ENCODE assay signal across 7 mouse cellular contexts in genomic region chr7:75781298-75781947, GRCm38 (mm10).
DNase-seq lines count a peak whose midpoint lies in the region; ATAC-seq and TF ChIP-seq lines count a peak whose summit lies in the region.

No protein-coding gene starts in this region.

- peak overlapping the region; percentile 57 for H3K4me3 ChIP-seq in lung, postnatal 0 days (ENCODE audit: low read depth, low read length)
- H3K4me3 ChIP-seq in embryonic fibroblast, embryonic 13.5 days (ENCODE audit: insufficient read depth, low read length), result peak overlapping the region; percentile 81
- H3K4me3 ChIP-seq in limb, embryonic 11.5 days (ENCODE audit: low read depth, low read length), result peak overlapping the region; percentile 51
- H3K4me3 ChIP-seq in small intestine, adult 2 months (ENCODE audit: low read depth, low read length), result peak overlapping the region; percentile 92

- no peak overlapping the region for H3K27ac ChIP-seq in lung, postnatal 0 days (ENCODE audit: low read length)
- no peak overlapping the region for H3K27ac ChIP-seq in embryonic fibroblast, embryonic 13.5 days (ENCODE audit: insufficient read depth, low read length)
- H3K27ac ChIP-seq in limb, embryonic 11.5 days (replicated peaks; ENCODE audit: low read depth, low read length), result no peak overlapping the region
- peak overlapping the region; percentile 48 for H3K27ac ChIP-seq in small intestine, adult 2 months (ENCODE audit: insufficient read depth, low read depth, low read length)

- DNase-seq in lung, postnatal 0 days (ENCODE audit: low spot score), result peak; percentile 11
- no peak for DNase-seq in lung, postnatal 25 days (ENCODE audit: low spot score)
- peak; percentile 34 for DNase-seq in limb, embryonic 11.5 days (ENCODE audit: low spot score)
- no peak for DNase-seq in spleen, postnatal 4 days (ENCODE audit: low spot score in 2 of 2)
- DNase-seq in cerebellum, adult 11-12 months, result no peak

- no peaks in the 10 kb centered on the region for H3K27me3 ChIP-seq in lung, postnatal 0 days (replicated peaks; ENCODE audit: insufficient read depth, low read length)
- H3K27me3 ChIP-seq in limb, embryonic 11.5 days (ENCODE audit: control insufficient read depth, insufficient read depth, low read length), result no peaks in the 10 kb centered on the region
- no peaks in the 10 kb centered on the region for H3K27me3 ChIP-seq in small intestine, adult 2 months (ENCODE audit: control insufficient read depth, insufficient read depth, low read length)

- H3K4me2 ChIP-seq in lung, postnatal 0 days (replicated peaks; ENCODE audit: low read depth, low read length), result peak overlapping the region; percentile 69
- peak overlapping the region; percentile 47 for H3K4me2 ChIP-seq in limb, embryonic 11.5 days (ENCODE audit: low read depth, severe bottlenecking)

- H3K36me3 ChIP-seq in lung, postnatal 0 days (ENCODE audit: insufficient read depth, low read length), result no peaks in the 10 kb centered on the region
- H3K36me3 ChIP-seq in limb, embryonic 11.5 days (ENCODE audit: control insufficient read depth, insufficient read depth, low read length), result peaks cover 20% of the 10 kb centered on the region
- peaks cover 16% of the 10 kb centered on the region for H3K36me3 ChIP-seq in small intestine, adult 2 months (ENCODE audit: control insufficient read depth, insufficient read depth, low read length)

- no peaks in the 10 kb centered on the region for H3K4me1 ChIP-seq in lung, postnatal 0 days (ENCODE audit: insufficient read depth, low read depth, low read length)
- peaks cover 6% of the 10 kb centered on the region; the same call in 1 of the 2 replicates for H3K4me1 ChIP-seq in embryonic fibroblast, embryonic 13.5 days (ENCODE audit: control insufficient read depth, insufficient read depth, low read length)
- H3K4me1 ChIP-seq in limb, embryonic 11.5 days (ENCODE audit: control insufficient read depth, insufficient read depth, low read length), result no peaks in the 10 kb centered on the region
- peaks cover 20% of the 10 kb centered on the region; the same call in 1 of the 2 replicates for H3K4me1 ChIP-seq in small intestine, adult 2 months (ENCODE audit: control insufficient read depth, insufficient read depth, insufficient read length, low read length)

- no peak for TF ChIP-seq CTCF in lung, postnatal 0 days (IDR thresholded peaks at IDR 0.05)
- no peak for TF ChIP-seq CTCF in embryonic fibroblast, embryonic 13.5 days (IDR thresholded peaks at IDR 0.05; ENCODE audit: borderline replicate concordance, insufficient read depth, low read length)
- no peak for TF ChIP-seq CTCF in small intestine, adult 2 months (IDR thresholded peaks at IDR 0.05; ENCODE audit: extremely low read depth, insufficient read length, insufficient replicate concordance, low read depth, low read length)

- TF ChIP-seq EP300 in lung, postnatal 0 days (IDR thresholded peaks at IDR 0.05), result no peak

- 5% methylated on average over 13 of the region's 13 CpGs for WGBS in lung, postnatal 0 days
- WGBS in limb, embryonic 11.5 days, result 6% methylated on average over 13 of the region's 13 CpGs
- WGBS in small intestine, adult 2 months, result 3% methylated on average over 13 of the region's 13 CpGs

- TF ChIP-seq POLR2A in embryonic fibroblast, embryonic 13.5 days (IDR thresholded peaks at IDR 0.05; ENCODE audit: low read depth, low read length), result no peak
- TF ChIP-seq POLR2A in small intestine, adult 2 months (IDR thresholded peaks at IDR 0.05; ENCODE audit: low read depth, low read length), result no peak

- no peaks in the 10 kb centered on the region for H3K9me3 ChIP-seq in lung, postnatal 0 days (ENCODE audit: low read length)
- no peaks in the 10 kb centered on the region for H3K9me3 ChIP-seq in limb, embryonic 11.5 days (ENCODE audit: control insufficient read depth, low read length)

- H3K9ac ChIP-seq in lung, postnatal 0 days (replicated peaks; ENCODE audit: low read depth), result no peak overlapping the region; the same call in 1 of the 2 replicates
- H3K9ac ChIP-seq in limb, embryonic 11.5 days (ENCODE audit: low read length), result peak overlapping the region; percentile 72

- ATAC-seq in lung, postnatal 0 days, result no peak
- ATAC-seq in limb, embryonic 11.5 days (ENCODE audit: insufficient number of reproducible peaks, low FRiP score, low TSS enrichment, low read depth), result peak; percentile 24; the same call in 1 of the 2 replicates

Comparison
In these comparisons a context has a peak if more than half of its experiments do, and no peak if none do; other contexts are left out.
1. DNase-seq: peak in lung, postnatal 0 days (single experiment) and limb, embryonic 11.5 days (single experiment); none in lung, postnatal 25 days (single experiment), spleen, postnatal 4 days (0 of 2) and cerebellum, adult 11-12 months (single experiment).
2. Peak in every context shown above with its lines, with median percentiles within 50 percentile points of each other: H3K4me3 ChIP-seq.